Mouse (Mus musculus) hindbrain, embryonic 16.5 days (tissue): Measurements from ENCODE around the gene Hint1. TPM values are rescaled to one million over a fixed set of nuclear protein-coding genes. Genes with fewer than 3 reads are reported as not detected.

Experiments used
- ATAC-seq: fragments of 200-750 bp; cut with Nextera tagmentation; 2 replicates; pipeline ENCODE4 v1.8.0; 2017; ENCODE audit warnings: moderate TSS enrichment, moderate library complexity
- H3K27ac ChIP-seq: fragments of 300-500 bp; sonication (generic); 2 replicates; pipeline ENCODE4 v1.5.1; 2014; ENCODE audit warnings: low read depth, mild to moderate bottlenecking, control low read depth, low read length, moderate library complexity
- H3K27me3 ChIP-seq: fragments of 300-500 bp; sonication (generic); replicated peaks from 2 replicates; pipeline ENCODE4 v1.6.1; 2014; ENCODE audit warnings: low read length; ENCODE audit not compliant: control insufficient read depth, insufficient read depth
- H3K36me3 ChIP-seq: fragments of 300-500 bp; sonication (generic); 2 replicates; pipeline ENCODE4 v1.6.1; 2014; ENCODE audit warnings: mild to moderate bottlenecking, low read length, moderate library complexity, mixed read lengths; ENCODE audit not compliant: control insufficient read depth, insufficient read depth
- H3K4me1 ChIP-seq: fragments of 300-500 bp; sonication (generic); 2 replicates; pipeline ENCODE4 v1.6.1; 2014; ENCODE audit warnings: low read depth, low read length; ENCODE audit not compliant: control insufficient read depth, insufficient read depth
- H3K4me2 ChIP-seq: fragments of 300-500 bp; sonication (generic); 2 replicates; pipeline ENCODE4 v1.6.1; 2014; ENCODE audit warnings: mild to moderate bottlenecking, low read length, control low read depth, moderate library complexity
- H3K4me3 ChIP-seq: fragments of 300-500 bp; sonication (generic); 2 replicates; pipeline ENCODE4 v1.5.1; 2014; ENCODE audit warnings: mild to moderate bottlenecking, low read length, control low read depth, moderate library complexity
- H3K9ac ChIP-seq: fragments of 300-500 bp; sonication (generic); 2 replicates; pipeline ENCODE4 v1.6.1; 2014; ENCODE audit warnings: low read depth, mild to moderate bottlenecking, control low read depth, low read length, moderate library complexity
- H3K9me3 ChIP-seq: fragments of 300-500 bp; sonication (generic); 2 replicates; pipeline ENCODE4 v1.6.1; 2014; ENCODE audit warnings: mild to moderate bottlenecking, low read length, moderate library complexity; ENCODE audit not compliant: control insufficient read depth
- WGBS: fragments of 180-500 bp; shearing (Covaris S2); extraction: QIAGEN DNeasy Blood & Tissue Kit; methylation state at CpG from one replicate; pipeline ENCODE4 v1.1.7; 2014; 5-methylcytosine and 5-hydroxymethylcytosine counted together
- polyA plus RNA-seq: library from polyadenylated mRNA; unstranded; fragments of >200 nt; fragmentation: Nextera tagmentation; extraction: Ambion mirVana; gene quantifications from 2 replicates; pipeline ENCODE4 v1.2.1, GENCODE M21; 2015

Hint1 gene
- polyA plus RNA-seq, 1 experiment from 2014 or later = 827 TPM

DNA sequence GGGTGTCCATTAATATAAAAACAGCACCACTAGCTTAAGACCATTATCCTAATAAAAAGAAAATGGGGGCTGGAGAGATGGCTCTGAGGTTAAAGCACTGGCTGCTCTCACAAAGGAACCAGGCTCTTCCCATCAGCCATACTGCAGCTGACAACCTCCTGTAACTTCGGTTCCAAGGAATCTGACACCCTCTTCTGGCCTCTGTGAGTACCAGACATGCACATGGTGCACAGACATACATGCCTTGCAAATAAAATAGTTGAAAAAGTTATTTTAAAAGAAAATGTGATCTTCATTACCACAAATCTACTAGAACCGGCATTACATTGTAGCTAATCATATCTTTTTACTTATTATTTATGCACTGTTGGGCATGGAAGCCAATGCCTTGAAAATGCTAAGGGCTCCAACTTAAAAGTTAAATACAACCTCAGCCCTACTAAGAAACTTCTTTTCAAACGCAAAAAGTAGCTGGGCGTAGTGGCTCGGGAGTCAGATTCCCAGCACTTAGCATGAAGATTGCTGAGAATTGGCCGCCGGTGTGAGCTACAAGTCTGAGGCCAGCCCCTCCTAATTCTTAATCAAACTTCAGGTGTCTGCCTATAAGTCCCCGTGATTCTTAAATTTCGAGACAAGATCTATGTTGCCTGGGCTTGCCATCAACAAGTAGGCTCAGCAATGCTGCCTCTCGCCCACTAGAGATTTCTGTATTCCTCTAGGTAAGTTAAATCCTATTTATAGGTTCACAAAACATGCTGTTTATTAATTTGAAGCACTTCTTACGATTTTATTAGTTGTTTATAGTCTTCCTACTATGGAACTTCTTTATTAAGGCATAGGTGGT is 6.6 kb upstream of the Hint1 start:
- no peak for ATAC-seq
- H3K4me1 ChIP-seq = peaks cover 7% of the 10 kb centered on the region
- H3K9me3 ChIP-seq = no peaks in the 10 kb centered on the region
- peak overlapping the region; percentile 81 for H3K9ac ChIP-seq
- H3K27ac ChIP-seq = peak overlapping the region; percentile 77
- WGBS = 23% methylated on average over 11 of the region's 11 CpGs
- peak overlapping the region; percentile 67 for H3K4me3 ChIP-seq
- no peaks in the 10 kb centered on the region for H3K36me3 ChIP-seq
- H3K4me2 ChIP-seq = peak overlapping the region; percentile 64
- no peaks in the 10 kb centered on the region for H3K27me3 ChIP-seq

- H3K9me3 ChIP-seq = no peaks in the 10 kb centered on the region
- under 1% methylated on average over 42 of the region's 42 CpGs for WGBS
- ATAC-seq = peak; percentile 98
- peak within 1 kb of the TSS; percentile 67 for H3K4me3 ChIP-seq
- H3K4me1 ChIP-seq = peaks cover 7% of the 10 kb centered on the region
- H3K9ac ChIP-seq = peak within 1 kb of the TSS; percentile 81
- H3K27me3 ChIP-seq = no peaks in the 10 kb centered on the region
- H3K36me3 ChIP-seq = no peaks in the 10 kb centered on the region
- H3K4me2 ChIP-seq = peak within 1 kb of the TSS; percentile 68
- peak within 1 kb of the TSS; percentile 86 for H3K27ac ChIP-seq
Measured at GRCm38 (mm10) chr11:54860256-54861038, 5.7 kb upstream of the Hint1 start, which contains the start of gene Lyrm7. Gene Lyrm7 (minus strand): TSS chr11:54860916.

DNA sequence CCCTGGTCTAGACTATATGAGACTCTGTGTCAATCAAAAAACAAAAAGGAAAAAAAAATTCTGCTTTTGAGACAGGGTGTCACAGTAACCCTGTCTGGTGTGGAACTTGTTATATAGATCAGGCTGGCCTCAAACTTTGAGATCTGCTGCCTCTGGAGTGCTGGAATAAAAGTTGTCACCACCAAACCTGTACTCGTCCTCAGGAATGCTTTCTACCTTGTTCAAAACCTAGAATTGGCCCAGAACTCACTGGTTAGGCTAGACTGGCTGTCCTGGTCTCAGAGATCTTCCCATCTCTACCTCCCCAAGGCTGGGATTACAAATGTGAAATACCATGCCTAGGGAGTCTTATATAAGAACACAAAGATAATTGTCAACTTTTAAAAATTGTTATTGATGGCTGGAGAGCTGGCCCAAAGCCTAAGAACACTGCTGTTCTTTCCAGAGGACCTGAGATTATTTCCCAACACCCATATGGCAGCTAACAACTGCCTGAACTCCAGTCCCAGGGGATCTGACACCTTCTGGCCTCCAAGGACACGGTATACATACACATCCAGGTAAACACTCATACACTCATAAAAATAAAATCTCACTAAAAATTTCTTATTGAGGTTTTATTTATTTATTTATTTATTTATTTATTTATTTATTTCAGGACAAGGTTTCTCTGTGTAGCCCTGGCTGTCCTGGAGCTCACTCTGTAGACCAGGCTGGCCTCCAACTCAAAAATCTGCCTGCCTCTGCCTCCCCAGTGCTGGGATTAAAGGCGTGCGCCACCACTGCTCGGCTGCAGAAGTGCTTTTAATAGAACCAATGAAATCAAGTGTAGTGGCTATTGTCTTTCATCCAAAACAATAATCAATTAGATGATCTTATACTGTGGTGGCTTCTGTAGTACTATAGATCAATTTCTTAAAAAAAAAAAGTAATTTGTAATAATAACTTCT is 4.4 kb upstream of the Hint1 start:
- Histone ChIP-seq H3K27ac (no peak overlapping the region), H3K9me3 (no peaks in the 10 kb centered on the region), H3K27me3 (no peaks in the 10 kb centered on the region), H3K4me3 (no peak overlapping the region), H3K4me1 (peaks cover 7% of the 10 kb centered on the region), H3K9ac (no peak overlapping the region), H3K4me2 (no peak overlapping the region), H3K36me3 (no peaks in the 10 kb centered on the region)
- 91% methylated on average over 5 of the region's 5 CpGs for WGBS
- no peak for ATAC-seq

DNA sequence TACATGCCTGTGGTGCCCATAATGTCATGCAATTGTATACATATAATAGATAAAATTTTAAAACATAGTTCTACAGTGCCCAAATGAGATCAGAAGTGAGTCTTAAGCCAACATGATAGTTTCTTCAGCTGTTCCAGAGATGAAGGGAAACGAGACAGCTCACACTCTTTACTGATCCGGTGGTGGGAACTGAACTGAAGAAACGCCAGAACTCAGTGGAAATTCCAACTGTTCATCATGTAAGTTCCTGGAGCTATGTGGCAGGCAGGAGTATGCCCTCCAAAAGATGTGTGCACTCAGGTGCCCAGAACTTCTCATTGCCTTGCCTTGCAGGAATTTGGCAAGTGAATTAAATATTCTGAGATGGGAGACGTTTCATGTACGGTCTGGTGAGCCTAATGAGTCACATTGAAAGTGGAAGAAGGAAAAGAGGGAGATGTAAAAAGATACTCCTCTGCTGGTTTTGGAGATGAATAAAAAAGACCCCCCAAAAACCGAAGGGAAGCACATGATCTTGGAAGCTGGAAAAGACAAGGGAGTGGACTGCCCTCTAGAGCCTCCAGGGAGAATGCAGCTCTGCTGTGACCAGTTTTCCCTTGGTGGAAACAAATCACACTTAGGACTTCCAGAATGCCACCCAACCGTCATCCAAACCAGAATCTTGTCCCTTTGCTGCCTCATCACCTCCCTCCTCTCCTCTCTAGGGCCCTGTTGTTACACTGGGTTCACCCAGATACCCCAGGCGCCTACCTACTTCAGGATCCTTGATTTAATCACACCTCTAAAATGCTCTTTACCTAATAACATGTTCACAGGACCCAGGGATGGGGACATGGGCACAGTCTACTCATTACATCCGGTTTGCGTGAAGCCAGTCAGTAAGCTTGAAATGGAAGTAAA is 3.3 kb upstream of the Hint1 start:
- peaks cover 12% of the 10 kb centered on the region for H3K4me1 ChIP-seq
- ATAC-seq = no peak
- H3K27me3 ChIP-seq = no peaks in the 10 kb centered on the region
- WGBS = 38% methylated on average over 10 of the region's 10 CpGs
- H3K36me3 ChIP-seq = no peaks in the 10 kb centered on the region
- 0 out of 2 replicates have a peak overlapping the region, but pooled peaks have one; percentile 6 for H3K4me2 ChIP-seq
- H3K9me3 ChIP-seq = no peaks in the 10 kb centered on the region
- H3K4me3 ChIP-seq = no peak overlapping the region
- H3K27ac ChIP-seq = no peak overlapping the region
- no peak overlapping the region for H3K9ac ChIP-seq

GRCm38 (mm10) chr11:54865330-54866085 is 675 bp upstream of the Hint1 start:
- peak overlapping the region; percentile 93 for H3K4me3 ChIP-seq
- no peak for ATAC-seq
- no peaks in the 10 kb centered on the region for H3K27me3 ChIP-seq
- no peaks in the 10 kb centered on the region for H3K9me3 ChIP-seq
- H3K4me1 ChIP-seq = peaks cover 23% of the 10 kb centered on the region
- peak overlapping the region; percentile 69 for H3K4me2 ChIP-seq
- peaks cover 2% of the 10 kb centered on the region; the same call in 1 of the 2 replicates for H3K36me3 ChIP-seq
- H3K9ac ChIP-seq = peak overlapping the region; percentile 98; the same call in 1 of the 2 replicates
- H3K27ac ChIP-seq = peak overlapping the region; percentile 92
- WGBS = 77% methylated on average over 6 of the region's 6 CpGs

GRCm38 (mm10) chr11:54867049-54867385 is 834 bp downstream of the Hint1 start:
- ATAC-seq = 0 out of 2 replicates have a peak, but pooled peaks have one; percentile 21
- Histone ChIP-seq H3K9ac (peak overlapping the region; percentile 98), H3K27ac (peak overlapping the region; percentile 92), H3K9me3 (no peaks in the 10 kb centered on the region), H3K27me3 (no peaks in the 10 kb centered on the region), H3K4me1 (peaks cover 23% of the 10 kb centered on the region), H3K36me3 (peaks cover 12% of the 10 kb centered on the region), H3K4me3 (peak overlapping the region; percentile 93), H3K4me2 (peak overlapping the region; percentile 69)
- 2% methylated on average over 5 of the region's 5 CpGs for WGBS

- Histone ChIP-seq H3K27ac (no peak overlapping the region), H3K36me3 (peaks cover 14% of the 10 kb centered on the region), H3K4me2 (peak overlapping the region; percentile 69), H3K4me3 (peak overlapping the region; percentile 93), H3K27me3 (no peaks in the 10 kb centered on the region), H3K4me1 (peaks cover 23% of the 10 kb centered on the region), H3K9ac (no peak overlapping the region; the same call in 1 of the 2 replicates), H3K9me3 (no peaks in the 10 kb centered on the region)
- 90% methylated on average over 3 of the region's 3 CpGs for WGBS
- ATAC-seq = no peak
Measured at GRCm38 (mm10) chr11:54867903-54868434, 1.8 kb downstream of the Hint1 start.
